Mouse (Mus musculus) thymus, postnatal 0 days (tissue): ENCODE measurements at regions not wholly inside any gene's neighbourhood (a gene's known extent, or its start where the extent isn't known, plus 50 kb on each side); places are given as distances from the start of the nearest gene placed in this dataset.

Experiments
- DNase-seq: peaks from one replicate; pipeline ENCODE4 v3.0.0-alpha.2; 2015; ENCODE audit warnings: low spot score

- no peak for DNase-seq
Measured at GRCm38 (mm10) chr5:97656167-97656924, 199.5 kb upstream of the Gk2 start.

GRCm38 (mm10) chr5:97655266-97655665 is 198.4 kb upstream of the Gk2 start:
- DNase-seq, result no peak

GRCm38 (mm10) chr5:97654414-97654813 is 197.6 kb upstream of the Gk2 start:
- no peak for DNase-seq

GRCm38 (mm10) chr5:97642251-97642650 is 185.4 kb upstream of the Gk2 start:
- no peak for DNase-seq

- no peak for DNase-seq
Measured at GRCm38 (mm10) chr5:97641646-97642045, 184.8 kb upstream of the Gk2 start.

- no peak for DNase-seq
Measured at GRCm38 (mm10) chr5:97636357-97636756, 179.5 kb upstream of the Gk2 start.

GRCm38 (mm10) chr5:97633766-97634165 is 176.9 kb upstream of the Gk2 start:
- no peak for DNase-seq

GRCm38 (mm10) chr5:97632791-97633190 is 176.0 kb upstream of the Gk2 start:
- DNase-seq, result peak; percentile 68

GRCm38 (mm10) chr5:97625200-97625599 is 168.4 kb upstream of the Gk2 start:
- DNase-seq, result no peak

GRCm38 (mm10) chr5:97619890-97620289 is 163.1 kb upstream of the Gk2 start:
- DNase-seq, result no peak

GRCm38 (mm10) chr5:97618411-97618810 is 161.6 kb upstream of the Gk2 start:
- no peak for DNase-seq

- DNase-seq, result no peak
Measured at GRCm38 (mm10) chr5:97602176-97602575, 145.4 kb upstream of the Gk2 start.

GRCm38 (mm10) chr5:97601384-97601783 is 144.6 kb upstream of the Gk2 start:
- DNase-seq, result no peak

- no peak for DNase-seq
Measured at GRCm38 (mm10) chr5:97598741-97599140, 141.9 kb upstream of the Gk2 start.

GRCm38 (mm10) chr5:97595916-97596315 is 139.1 kb upstream of the Gk2 start:
- no peak for DNase-seq

GRCm38 (mm10) chr5:97594081-97594480 is 137.3 kb upstream of the Gk2 start:
- DNase-seq, result no peak

GRCm38 (mm10) chr5:97582509-97582908 is 125.7 kb upstream of the Gk2 start:
- DNase-seq, result no peak

- DNase-seq, result no peak
Measured at GRCm38 (mm10) chr5:97565486-97565885, 108.7 kb upstream of the Gk2 start.

GRCm38 (mm10) chr5:97563724-97564123 is 106.9 kb upstream of the Gk2 start:
- DNase-seq, result no peak

GRCm38 (mm10) chr5:97554274-97554673 is 97.5 kb upstream of the Gk2 start:
- DNase-seq, result no peak

GRCm38 (mm10) chr5:97553122-97553521 is 96.3 kb upstream of the Gk2 start:
- peak; percentile 16 for DNase-seq

GRCm38 (mm10) chr5:97537492-97538257 is 80.9 kb upstream of the Gk2 start:
- DNase-seq, result no peak

GRCm38 (mm10) chr5:97533733-97534132 is 76.9 kb upstream of the Gk2 start:
- DNase-seq, result no peak
